Mouse (Mus musculus) ES-Bruce4 (cell line): Measurements from ENCODE around the gene Crip3.

Source experiments
- CTCF ChIP-seq: IDR thresholded peaks from one replicate; pipeline ENCODE4 v1.8.1; 2011; ENCODE audit warnings: low read depth, low read length
- POLR2A ChIP-seq: IDR thresholded peaks from one replicate; pipeline ENCODE4 v1.8.1; 2011; ENCODE audit warnings: low read length; ENCODE audit not compliant: insufficient read depth

DNA sequence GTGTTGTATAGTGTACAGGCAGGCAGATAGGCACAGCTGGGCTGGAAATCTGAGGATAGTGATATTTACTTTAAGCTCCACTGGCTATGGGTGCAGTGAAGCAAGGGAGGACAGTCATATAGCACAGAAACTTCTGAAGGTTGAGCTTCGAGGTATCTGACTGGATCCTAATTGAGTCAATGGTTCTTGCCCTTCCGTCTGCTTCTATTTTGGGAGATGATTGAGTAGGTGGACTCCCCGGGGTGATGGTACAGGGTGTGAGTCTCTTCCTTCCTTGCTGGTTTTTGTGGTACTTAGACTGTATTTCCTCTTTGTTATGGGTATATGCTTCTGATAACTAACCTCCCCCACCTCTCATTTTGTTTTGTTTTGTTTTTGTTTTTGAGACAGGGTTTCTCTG lies 40.5 kb upstream of the Crip3 start:
- TF ChIP-seq CTCF (no peak), POLR2A (no peak)
